Mouse (Mus musculus) cerebellum, adult 18-20 months (tissue): Measurements from ENCODE around the gene Gm20479.

ENCODE experiments used
- DNase-seq, 2 experiments: peaks; one replicate each; pipeline ENCODE4 v3.0.0; 2021

Gene Gm20479

DNA sequence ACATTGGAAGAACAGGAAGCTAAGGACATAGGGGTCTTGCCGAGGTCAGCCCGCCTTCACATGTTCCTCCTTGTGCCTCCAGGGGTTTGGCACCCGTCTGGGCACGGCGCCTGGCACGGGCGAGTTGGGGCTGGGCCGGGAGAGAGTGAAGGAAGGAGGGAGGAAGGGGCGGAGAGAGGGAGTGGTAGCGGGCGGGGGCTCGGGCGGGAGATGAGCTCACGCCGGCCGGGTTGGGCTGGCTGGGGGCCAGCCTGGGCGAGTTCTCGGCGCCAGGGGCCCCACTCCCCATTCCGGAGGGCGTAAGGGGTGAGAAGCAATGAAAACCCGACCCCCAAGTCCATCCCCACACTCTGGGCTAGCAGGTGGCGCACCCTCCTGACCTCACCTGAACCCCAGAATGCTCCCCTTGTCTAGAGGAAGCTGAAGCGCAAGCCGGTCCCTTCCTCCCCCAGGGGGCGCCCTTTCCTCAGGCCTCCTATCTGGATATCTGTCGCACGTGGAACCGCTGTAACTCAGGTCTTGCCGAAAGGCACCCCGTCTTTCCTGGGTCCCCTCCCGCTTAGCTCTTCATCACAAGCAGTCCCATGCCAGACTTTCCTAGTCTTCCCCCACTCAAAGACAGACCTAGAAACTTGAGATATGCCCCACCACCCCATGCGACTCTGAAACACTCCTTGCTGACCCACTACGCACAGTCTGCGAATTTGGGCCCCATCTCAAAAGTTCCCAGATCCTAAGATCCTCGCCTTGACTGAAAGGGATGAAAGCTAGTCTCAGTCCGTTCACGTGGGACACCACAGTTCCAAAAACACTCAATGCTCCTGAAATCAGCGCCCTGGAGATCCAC is 24.6 kb downstream of the Gm20479 start:
- peak; percentile 69 to 81 for DNase-seq

DNA sequence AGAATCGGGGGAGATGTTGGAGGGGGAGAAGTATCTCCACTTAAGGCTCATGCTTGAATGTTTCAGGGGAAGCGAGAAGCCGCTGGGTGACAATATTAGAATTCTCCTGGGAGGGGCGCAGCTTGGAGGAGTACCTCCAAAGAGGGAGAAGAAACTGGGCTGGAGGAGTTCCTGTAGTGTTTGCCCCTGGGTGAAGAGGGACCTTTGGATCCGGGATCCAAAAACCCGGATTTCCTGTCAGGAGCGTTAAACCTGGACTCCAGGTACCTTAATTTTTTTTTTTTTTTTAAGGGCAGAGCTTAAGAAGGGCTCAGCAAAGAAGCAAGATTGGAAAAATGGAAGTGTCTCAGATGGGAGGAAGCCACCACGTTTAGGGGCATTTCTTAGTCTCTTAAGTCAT is 25.4 kb downstream of the Gm20479 start:
- DNase-seq: no peak

DNA sequence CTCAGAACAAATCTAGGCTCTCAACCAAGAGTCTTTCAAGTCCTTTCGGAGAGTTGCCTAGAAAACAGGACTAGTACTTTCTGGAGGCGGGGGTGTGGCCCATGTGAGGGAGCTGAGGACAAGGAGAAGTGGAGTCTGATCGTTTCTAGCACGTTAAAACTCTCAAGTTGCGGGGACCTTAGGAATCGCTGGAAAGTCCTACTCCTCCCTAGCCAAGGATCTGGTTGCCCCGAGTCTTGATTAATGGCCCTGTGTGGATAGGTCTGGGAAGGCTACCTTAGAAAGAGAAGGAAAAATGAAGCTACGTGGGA is 25.7 kb downstream of the Gm20479 start:
- DNase-seq: no peak

DNA sequence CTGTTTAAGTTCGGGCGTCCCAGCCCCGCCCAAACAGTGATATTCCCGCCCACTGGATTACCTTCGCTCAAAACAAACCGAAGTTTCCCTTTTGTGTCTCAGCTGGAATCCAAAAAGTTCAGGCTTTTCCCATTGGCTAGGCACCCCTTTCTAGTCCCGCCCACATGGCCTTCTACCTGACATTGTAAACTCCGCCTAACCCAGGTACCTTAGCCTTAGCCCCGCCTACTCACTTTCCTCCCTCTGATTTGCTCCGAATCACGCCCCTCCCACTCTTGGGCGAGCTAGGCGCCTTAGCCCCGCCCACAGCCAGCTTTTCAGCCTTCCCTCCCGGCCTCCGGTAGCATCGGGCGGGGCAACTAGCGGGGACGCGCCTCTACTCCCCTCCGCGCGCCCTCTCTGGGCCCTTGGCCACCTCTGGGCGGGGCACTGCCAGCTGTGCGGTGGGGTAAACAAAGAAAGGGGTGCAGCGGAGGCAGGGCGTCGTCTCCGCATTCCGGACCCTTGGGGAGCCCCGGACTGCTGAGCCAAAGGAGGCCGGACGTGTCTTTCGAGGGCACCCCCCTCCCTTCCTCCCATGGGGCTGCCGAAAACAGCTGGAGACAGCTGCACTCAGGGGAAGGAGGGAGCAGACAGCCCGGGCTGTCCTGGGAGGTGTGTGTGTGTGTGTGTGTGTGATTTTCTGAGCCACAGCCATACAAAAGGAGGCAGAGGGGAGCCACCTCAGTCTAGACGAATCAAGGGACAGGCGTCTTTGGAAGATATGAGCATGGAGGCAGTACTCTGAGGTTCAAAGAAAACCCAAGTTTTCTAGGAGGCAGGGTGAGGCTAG is 26.3 kb downstream of the Gm20479 start:
- peak; percentile 51 to 62 for DNase-seq

DNA sequence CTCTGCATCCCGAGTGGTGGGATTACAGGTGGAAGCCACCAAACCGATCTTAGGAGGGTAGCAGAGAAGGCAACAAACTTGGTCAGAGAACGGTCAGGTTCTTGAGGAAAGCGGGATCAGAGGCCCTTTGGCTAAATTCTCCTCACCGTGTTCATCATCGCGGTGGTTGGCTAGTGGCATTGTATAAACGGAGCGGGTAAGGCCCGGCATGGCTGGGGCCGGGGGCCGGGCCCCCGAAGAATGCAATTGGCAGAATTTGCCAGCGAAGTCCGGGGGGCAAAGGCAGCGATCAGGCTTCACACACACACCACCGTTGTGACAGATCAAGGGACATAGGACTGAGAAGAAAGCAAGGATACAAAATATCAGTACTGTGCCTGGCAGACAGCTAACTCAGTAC is 27.2 kb downstream of the Gm20479 start:
- no peak for DNase-seq

DNA sequence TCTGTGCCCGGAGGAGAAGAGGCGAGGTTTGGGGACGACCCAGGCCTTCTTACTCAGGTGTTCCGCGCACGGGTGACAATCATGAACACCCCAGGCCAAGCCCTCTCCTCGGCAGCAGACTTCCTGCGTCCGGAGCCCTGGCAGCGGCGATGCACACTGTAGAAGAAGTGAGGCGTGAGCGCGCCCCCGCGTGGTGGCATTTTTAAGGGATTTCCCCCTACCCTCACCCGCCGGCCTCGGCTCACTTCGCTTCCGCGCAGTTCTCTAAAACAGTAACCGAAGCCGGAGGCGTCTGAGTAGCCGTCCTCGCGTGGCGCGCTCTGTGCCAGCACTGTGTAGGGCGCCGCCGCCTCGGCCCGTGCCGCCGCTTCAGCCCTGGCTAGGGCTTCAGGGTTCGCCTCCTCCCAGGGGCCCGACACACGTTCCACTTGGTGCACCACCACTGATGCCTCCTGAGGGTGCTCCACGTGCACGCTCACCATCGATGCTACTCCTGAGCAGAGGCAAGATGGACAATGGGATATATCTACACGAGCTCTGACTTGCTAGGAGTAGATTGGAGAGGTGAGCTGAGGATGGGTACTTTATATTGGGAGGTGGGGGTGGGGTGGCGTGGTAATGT is 27.8 kb downstream of the Gm20479 start:
- DNase-seq: peak; percentile 80 to 88

DNA sequence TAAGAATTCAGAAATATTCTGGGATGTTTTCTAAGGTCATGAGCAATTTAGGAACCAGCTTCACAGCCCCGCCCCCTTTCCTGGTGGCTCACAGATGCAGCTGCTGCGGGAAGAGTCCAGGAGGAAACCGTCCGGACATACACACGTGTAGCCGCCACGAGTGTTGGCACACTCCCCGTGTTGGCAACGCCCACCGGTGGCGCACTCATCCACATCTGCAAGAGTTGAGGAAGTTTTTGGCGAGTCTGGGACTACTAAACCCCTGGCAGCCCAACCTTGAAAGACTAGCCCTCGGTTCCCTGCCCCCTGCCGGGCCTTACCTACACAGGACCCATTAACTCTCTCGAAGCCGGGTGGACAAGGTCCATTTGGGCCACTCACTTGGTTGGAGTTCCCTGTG is 28.6 kb downstream of the Gm20479 start:
- DNase-seq: no peak

DNA sequence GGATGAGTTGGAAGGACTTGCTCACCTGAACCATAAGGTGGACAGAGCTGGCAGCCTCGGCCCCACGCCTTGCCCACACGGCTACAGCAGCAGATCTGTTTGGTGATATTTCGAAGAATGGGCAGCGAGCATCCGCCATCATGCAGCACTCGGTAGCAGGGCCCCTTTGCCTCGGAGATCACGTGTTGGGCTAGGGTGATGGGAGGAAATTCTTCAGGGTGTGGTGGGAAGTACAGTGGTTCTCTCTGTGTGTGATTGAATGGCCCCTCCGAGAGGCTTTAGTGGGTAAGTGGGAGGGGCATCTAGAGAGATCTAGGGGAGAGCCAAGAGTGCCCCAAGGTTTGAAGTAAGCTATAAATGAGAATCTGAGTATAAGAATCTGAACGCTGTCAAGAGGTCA is 29.1 kb downstream of the Gm20479 start:
- DNase-seq: no peak

DNA sequence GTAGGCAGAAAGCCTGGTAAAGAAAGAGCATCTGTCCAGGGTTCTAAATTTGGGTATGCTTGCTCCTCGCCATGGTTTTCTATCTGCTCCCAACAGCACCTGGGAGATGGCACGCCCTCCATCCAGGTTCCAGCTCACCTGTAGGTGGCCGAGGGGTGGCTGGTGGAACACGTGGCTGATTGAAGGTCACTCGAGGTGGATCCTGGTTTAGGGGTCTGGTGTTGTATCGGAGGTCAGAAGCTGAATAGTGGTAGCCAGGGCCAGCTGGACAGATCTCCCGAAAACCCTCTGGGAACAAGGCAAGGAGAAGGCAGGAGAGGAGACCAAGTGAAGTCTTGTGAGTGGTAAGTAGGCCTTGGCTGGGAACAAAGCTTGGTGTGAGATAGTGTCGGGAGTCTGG is 29.7 kb downstream of the Gm20479 start:
- DNase-seq: no peak

DNA sequence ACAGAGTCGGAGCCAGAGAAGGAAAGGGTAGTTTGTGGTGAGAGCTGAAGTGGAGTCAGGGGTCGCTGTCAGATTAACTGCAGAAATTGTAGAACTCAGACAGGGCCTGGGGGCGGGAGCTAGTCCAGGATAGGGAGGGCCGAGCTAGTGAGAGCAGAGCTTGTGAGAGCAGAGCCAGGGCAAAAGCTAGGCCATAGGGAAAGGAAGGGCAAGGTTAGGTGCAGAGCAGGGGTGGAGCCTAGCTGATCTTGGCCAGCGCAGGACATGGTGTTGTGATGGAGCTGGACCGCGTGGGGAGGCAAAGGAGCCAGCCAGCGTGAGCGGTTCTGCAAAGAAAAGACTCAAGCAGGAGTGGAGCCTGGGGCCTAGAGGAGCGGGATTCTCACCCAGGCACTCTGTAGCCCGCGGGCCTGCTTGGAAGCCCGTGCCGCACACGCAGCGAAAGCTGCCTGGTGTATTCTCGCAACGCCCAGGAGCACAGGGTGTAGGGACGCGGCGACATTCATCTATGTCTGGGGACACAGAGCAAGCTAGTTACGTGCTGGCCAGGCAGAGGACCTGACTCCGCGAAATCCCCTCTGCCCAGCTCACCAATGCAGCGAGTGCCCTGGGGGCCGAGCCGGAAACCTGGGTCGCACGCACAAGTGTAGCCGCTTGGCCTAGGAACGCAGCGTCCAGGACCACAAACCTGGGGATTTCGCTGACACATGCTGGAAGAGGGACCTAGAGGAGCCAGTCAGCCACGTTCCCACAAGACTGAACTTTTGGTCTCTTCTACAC is 30.9 kb downstream of the Gm20479 start:
- DNase-seq: peak; percentile 55 to 73

DNA sequence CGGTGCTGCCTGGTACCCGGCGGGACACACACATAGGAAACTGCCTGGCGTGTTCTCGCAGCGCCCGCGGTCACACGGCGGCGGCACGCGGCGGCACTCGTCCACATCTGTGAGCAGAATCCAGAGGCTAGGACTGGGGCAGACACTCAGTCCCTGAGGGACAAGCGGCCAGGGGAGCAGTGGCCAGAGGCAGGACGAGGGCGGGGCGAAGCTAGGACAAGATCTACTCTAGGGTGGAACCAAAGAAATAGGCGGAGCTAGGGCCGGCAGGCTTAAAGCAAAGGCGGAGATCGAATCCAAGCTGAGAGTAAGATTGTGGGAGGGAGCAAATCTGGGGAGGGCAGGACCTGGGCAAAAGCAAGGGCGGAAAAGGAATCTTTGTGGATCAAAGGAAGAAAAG is 31.5 kb downstream of the Gm20479 start:
- DNase-seq: peak; percentile 58 to 71

DNA sequence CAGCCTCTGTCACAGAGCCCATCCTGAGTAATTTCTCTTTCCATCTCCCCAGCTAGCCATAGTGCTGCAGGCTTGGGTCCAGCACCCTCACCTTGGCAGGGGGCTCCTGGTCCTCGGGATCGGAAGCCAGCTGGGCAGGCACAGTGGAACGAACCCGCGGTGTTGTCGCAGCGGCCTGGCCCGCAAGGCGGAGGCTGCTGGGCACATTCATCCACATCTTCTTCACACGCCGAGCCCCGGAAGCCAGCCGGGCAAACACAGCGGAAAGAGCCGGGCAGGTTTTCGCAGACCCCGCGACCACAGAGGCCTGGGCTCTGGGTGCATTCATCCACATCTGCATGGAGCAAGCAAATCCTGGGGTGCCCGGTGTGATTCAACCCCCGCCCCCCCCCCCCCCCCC is 32.3 kb downstream of the Gm20479 start:
- DNase-seq: no peak

DNA sequence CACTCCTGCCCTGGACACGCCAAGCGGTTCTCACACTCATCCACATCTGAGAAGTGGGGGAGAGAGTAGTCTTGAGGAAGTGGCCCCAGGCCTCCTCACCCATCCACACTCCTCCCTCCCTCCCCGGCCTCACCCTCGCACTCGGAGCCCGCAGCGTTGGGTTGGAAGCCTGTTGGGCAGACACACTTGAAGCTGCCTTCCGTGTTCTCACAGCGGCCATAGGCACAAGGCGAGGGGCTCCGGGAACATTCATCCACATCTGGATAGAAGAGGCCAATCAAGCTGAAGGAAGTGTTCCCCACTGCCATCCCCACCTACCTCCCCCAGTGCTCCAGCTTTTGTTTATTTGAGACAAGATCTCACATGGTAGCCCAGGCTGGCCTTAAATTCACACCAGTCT is 33.1 kb downstream of the Gm20479 start:
- DNase-seq: no peak

DNA sequence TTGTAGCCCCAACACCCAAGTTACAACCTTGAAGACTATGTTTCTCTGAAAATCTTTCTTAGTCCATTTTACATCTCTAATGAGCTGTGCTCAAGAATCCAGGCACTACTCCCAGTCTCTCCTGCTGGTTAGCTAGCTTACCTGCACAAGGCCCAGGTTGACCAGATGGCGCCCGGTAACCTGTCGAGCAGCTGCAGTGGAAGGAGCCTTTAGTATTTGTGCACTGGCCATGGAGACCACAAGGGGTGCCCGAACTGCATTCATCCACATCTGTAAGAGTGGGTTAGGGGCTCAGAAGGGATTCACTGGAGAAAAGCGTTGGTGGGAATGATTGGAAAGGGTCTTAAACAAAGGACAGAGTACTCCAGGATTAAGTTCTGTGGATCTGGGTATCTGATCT is 34.2 kb downstream of the Gm20479 start:
- DNase-seq: no peak

DNA sequence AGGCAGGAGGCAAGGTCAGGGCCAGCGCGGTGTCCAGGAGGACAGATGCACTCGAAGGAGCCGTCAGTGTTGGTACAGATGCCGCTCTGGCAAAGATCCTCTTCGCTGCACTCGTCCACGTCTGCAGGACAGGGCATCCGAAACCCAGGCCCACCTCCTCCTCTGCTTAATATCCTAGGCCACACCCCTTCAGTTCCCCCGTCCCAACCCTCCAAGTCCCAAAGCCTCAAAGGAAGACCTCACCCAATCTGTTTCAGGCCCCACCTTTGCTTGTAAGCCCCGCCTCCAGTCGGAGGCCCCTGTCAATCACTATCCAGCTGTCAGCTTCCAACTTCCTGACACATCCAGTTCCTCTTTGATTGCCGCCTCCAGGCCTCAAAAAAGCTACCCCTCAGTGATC is 34.9 kb downstream of the Gm20479 start:
- no peak for DNase-seq

DNA sequence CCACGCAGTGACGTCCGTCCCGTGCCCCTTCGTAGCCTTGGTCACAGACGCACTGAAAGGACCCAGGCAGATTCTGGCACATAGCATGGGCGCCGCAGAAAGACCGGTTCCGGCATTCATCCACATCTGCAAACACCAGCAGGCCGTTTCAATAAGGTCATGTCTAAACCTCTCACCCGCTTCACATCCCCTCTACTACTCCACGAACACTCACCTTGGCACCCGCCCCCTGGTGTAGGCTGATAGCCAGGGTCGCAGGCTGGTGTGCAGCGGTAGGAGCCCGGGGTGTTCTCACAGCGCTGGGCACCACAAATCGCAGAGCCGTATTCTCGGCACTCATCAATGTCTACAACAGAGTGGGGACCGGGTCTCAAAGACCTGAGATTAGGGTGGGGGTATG is 37.8 kb downstream of the Gm20479 start:
- no peak for DNase-seq

DNA sequence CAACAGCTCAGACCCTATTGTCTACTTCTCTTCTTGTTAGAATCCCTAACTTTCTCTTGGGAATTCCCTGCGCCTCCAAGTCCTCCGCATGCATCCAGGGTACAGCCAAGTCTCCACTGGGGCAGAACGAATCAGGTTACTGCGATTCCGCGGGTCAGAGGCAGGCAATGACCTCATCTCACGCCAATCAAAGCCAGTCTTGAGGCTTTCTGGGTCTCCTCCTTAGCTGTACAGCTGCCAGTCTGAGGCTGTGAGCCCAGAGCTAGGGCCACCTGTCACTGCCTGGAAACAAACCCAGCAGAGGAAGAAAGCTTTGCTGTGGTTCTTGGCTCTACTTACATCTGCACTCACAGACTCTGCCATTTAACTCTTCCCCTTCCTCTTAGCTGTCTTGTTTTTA is 41.3 kb downstream of the Gm20479 start:
- DNase-seq: peak in 1 of 2 experiments; percentile 25

DNA sequence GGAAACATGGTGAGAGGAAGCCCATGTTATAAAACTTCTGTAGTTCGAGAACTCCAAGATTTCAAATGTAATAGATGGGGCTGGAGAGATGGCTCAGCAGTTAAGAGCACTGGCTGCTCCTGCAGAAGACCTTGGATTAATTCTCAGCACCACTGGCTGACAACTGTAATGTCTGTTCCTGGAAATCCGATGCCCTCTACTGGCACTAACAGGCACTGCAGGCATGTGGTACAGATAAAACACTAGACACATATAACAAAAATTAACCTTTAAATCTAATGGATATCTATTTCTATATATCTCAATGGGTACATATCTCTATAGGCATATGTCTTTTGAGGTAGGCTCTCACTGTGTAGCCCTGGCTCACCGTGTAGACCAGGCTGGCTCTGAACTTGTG is 42.8 kb downstream of the Gm20479 start:
- no peak for DNase-seq

DNA sequence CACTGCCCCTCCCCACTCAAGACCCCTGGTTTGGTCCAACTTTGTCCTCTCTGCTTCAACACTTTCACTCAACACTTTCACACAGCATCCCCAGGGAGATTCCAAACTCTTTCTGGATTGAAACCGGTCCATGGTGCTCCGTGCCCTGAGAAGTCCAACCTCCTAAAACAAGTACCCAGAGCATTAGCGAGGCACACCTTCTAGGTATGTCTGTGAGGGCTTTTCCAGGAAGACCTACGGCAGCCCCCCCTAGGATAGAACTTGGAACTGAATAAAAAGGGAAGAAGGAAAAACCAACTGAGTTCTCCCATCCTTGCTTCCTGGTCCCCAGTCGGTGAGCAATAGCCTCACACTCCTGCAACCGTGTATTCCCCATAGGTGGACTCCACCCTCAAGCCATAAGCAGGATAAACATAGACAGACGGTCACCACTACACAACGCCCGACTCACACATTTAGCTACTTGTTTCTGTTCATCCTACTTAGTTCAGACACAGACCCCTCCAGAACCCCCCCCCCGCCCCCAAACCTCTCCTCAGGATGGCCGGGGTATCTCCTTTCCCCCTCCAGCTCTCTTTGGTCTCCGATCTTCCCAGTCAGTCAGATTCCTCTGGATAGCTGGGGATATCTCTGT is 45.5 kb downstream of the Gm20479 start:
- DNase-seq: no peak

DNA sequence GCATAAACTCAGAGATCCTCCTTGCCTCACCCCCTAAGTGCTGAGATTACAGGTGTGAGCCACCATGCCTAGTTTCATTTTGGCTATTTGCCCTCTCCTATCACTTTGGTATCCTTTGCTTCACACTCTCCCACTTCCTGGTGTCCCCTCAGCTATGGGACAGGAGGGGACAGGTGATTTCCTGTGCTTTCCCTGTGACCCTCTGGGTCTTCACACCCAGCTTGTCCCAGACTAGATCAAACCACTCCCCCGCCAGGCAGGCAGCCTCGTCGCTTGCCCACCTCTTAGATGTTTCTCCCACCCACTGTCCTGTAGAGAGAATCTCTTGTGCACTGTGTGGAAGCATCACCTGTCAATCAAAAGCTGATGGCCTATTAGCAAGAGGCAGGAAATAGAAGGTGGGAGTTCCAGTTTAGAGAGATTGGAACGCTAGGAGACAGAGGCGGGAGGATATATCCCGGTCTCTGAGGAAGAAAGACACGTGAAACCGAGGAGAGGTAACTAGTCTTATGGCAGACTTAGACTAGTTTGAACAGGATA is 46.2 kb downstream of the Gm20479 start:
- DNase-seq: no peak

DNA sequence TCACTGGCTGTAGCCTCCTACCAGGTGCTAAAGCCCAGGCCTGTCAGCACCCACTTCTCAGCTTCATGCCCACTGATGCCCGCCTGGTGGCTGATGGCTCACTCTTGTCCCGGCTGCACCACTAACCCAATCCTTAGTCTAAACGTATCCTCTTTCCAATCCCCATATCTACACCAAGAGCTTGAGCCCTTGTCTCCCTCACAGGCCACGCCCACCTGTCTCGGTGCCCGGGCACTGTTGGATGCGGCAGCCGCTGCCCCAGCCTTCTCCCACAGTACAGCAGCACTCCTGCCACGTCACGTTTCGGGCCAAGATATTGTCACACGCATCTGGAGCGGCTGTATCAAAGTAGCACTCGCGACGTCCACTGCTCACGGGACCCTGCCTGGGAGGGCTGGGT is 46.9 kb downstream of the Gm20479 start:
- DNase-seq: peak; percentile 57 to 61

DNA sequence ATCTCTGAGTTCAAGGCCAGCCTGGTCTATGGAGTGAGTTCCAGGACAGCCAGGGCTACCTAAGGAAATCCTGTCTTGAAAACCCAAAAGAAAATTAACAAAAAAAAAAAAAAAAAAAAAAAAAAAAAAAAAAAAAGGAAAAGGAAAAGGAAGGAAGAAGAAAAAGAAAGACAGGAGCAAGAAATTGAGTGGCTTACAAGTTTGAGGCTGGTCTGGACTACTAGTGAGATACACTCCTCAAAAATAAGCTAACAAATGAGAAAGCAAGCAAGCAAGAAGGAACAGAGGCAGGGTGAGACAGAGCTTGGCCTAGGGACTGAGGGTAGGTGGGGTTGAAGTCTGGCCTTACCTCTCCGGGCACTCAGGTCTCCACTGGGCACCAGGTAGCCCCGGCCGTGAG is 47.4 kb downstream of the Gm20479 start:
- DNase-seq: no peak
